13 mouse cellular contexts compared by ENCODE assay signal in the genomic region with DNA sequence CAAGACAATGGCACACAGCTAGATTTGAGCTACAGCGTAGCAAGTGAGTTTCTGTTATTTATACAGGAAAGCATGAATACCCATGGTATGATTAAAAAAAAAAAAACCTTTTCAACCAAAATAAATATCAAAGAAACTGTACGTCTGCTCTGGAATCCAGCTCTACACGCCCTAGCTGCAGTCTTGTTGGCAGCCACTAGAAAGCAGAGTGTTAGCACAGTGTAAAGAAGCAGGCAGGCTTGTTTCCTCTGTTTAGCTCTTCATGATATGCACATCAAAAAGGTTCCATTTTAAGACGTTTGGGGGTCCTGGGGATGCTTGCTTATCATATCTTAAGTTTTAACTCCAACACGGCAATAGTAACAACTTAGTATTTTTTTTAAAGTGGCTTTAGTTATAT. TPM values are rescaled to one million over a fixed set of nuclear protein-coding genes. Genes with fewer than 3 reads are reported as not detected.
A peak's percentile ranks its signal among the peaks of the same experiment; 100 is the strongest.
DNase-seq lines count a peak whose midpoint lies in the region; ATAC-seq and TF ChIP-seq lines count a peak whose summit lies in the region.
"Had no signal": no experiment of that assay in that cellular context is flagged by ENCODE, and none has a peak within 500 bp of the region (broad histone marks: within the 10 kb centered on the region; RNA-seq: fewer than 3 reads in every experiment).

No protein-coding gene starts in this region.

- peaks cover 37% of the 10 kb centered on the region for H3K4me1 ChIP-seq in hindbrain, embryonic 14.5 days (replicated peaks; ENCODE audit: control insufficient read depth, insufficient read depth, low read length)
- H3K4me1 ChIP-seq in midbrain, embryonic 16.5 days (ENCODE audit: control insufficient read depth, insufficient read depth, low read length) = peaks cover 29% of the 10 kb centered on the region

- peak; percentile 86 for ATAC-seq in frontal cortex, adult (ENCODE audit: low TSS enrichment)
- no peak for ATAC-seq in hindbrain, embryonic 14.5 days (ENCODE audit: low FRiP score)
- ATAC-seq in midbrain, embryonic 16.5 days = 0 out of 2 replicates have a peak, but pooled peaks have one; percentile 49
- ATAC-seq: intestine, embryonic 15.5 days; liver, embryonic 12.5 days had no signal

- no peak overlapping the region for H3K4me3 ChIP-seq in layer of hippocampus, adult 2 months
- H3K4me3 ChIP-seq in hindbrain, embryonic 14.5 days (replicated peaks; ENCODE audit: low read length) = no peak overlapping the region
- no peak overlapping the region for H3K4me3 ChIP-seq in midbrain, embryonic 16.5 days (ENCODE audit: low read depth, low read length)
- H3K4me3 ChIP-seq: heart, embryonic 10.5 days; intestine, embryonic 15.5 days; liver, embryonic 12.5 days had no signal

- H3K9me3 ChIP-seq in hindbrain, embryonic 14.5 days (ENCODE audit: control insufficient read depth, low read length) = no peaks in the 10 kb centered on the region
- no peaks in the 10 kb centered on the region for H3K9me3 ChIP-seq in midbrain, embryonic 16.5 days (replicated peaks; ENCODE audit: control insufficient read depth, low read length, poor library complexity, severe bottlenecking)
- H3K9me3 ChIP-seq: heart, embryonic 10.5 days; intestine, embryonic 15.5 days; liver, embryonic 12.5 days had no signal

- H3K27me3 ChIP-seq in hindbrain, embryonic 14.5 days (ENCODE audit: control insufficient read depth, insufficient read depth, low read length) = no peaks in the 10 kb centered on the region
- H3K27me3 ChIP-seq in midbrain, embryonic 16.5 days (ENCODE audit: control insufficient read depth, insufficient read depth, low read depth, low read length) = peaks cover 5% of the 10 kb centered on the region; the same call in 1 of the 2 replicates
- H3K27me3 ChIP-seq: intestine, embryonic 15.5 days; liver, embryonic 12.5 days had no signal

- no peak for DNase-seq in frontal cortex, postnatal 14 days (ENCODE audit: low spot score in 2 of 2)
- DNase-seq in layer of hippocampus, adult 2 months (ENCODE audit: low spot score in 2 of 2) = no peak
- no peak for DNase-seq in layer of hippocampus, adult 18-20 months (ENCODE audit: low spot score in 2 of 2)
- no peak for DNase-seq in hindbrain, embryonic 14.5 days (ENCODE audit: low spot score)
- no peak for DNase-seq in Muller cell, postnatal 12 days (ENCODE audit: inconsistent ontology term)
- DNase-seq in right cerebral cortex, postnatal 14 days = no peak
- DNase-seq: adrenal gland, postnatal 36 days; cerebellum, adult 11-12 months had no signal

- no peak overlapping the region for H3K27ac ChIP-seq in layer of hippocampus, adult 2 months
- peak overlapping the region; percentile 39; the same call in 1 of the 2 replicates for H3K27ac ChIP-seq in hindbrain, embryonic 14.5 days
- no peak overlapping the region for H3K27ac ChIP-seq in midbrain, embryonic 16.5 days (ENCODE audit: low read length)
- H3K27ac ChIP-seq: intestine, embryonic 15.5 days; liver, embryonic 12.5 days had no signal

- H3K9ac ChIP-seq in hindbrain, embryonic 14.5 days = no peak overlapping the region
- no peak overlapping the region for H3K9ac ChIP-seq in midbrain, embryonic 16.5 days (ENCODE audit: low read depth, low read length)
- H3K9ac ChIP-seq: intestine, embryonic 15.5 days; liver, embryonic 12.5 days had no signal

- WGBS in hindbrain, embryonic 14.5 days = 35% methylated on average over 5 of the region's 5 CpGs
- 31% methylated on average over 5 of the region's 5 CpGs for WGBS in midbrain, embryonic 16.5 days

- H3K36me3 ChIP-seq in hindbrain, embryonic 14.5 days (replicated peaks; ENCODE audit: control insufficient read depth, insufficient read depth) = 0 out of 2 replicates have a peak, but pooled peaks cover 3% of the 10 kb centered on the region
- peaks cover 5% of the 10 kb centered on the region; the same call in 1 of the 2 replicates for H3K36me3 ChIP-seq in midbrain, embryonic 16.5 days (ENCODE audit: control insufficient read depth, insufficient read depth, low read length)
- H3K36me3 ChIP-seq: intestine, embryonic 15.5 days had no signal

- H3K4me2 ChIP-seq in hindbrain, embryonic 14.5 days (replicated peaks) = no peak overlapping the region
- no peak overlapping the region for H3K4me2 ChIP-seq in midbrain, embryonic 16.5 days (ENCODE audit: low read length)
- H3K4me2 ChIP-seq: intestine, embryonic 15.5 days; liver, embryonic 12.5 days had no signal

- peak; percentile 54 for TF ChIP-seq CTCF in layer of hippocampus, adult 2 months (conservative IDR thresholded peaks at IDR 0.05)

RNA-seq across cellular contexts. Expression of gene Rfx4, which starts 43.9 kb away (rescaled TPM):
- 10 to 100 TPM; 10.7 to 12.1 TPM for total RNA-seq in layer of hippocampus, adult 2 months (2021)
- 10 to 100 TPM in 1 of 2 experiments, 1 to 10 TPM in 1; 9.2 to 12.6 TPM for total RNA-seq in layer of hippocampus, adult 18-20 months (2021)
- polyA plus RNA-seq in hindbrain, embryonic 14.5 days (2014; fragmentation: Nextera tagmentation; extraction: Ambion mirVana) = 23.0 and 25.1 TPM in 2 replicates
- 12.6 and 13.9 TPM in 2 replicates for polyA plus RNA-seq in midbrain, embryonic 16.5 days (2015; fragmentation: Nextera tagmentation; extraction: Ambion mirVana)
- total RNA-seq: adrenal gland, postnatal 36 days had no signal
- polyA plus RNA-seq: intestine, embryonic 15.5 days; liver, embryonic 12.5 days had no signal
